Mouse (Mus musculus): ENCODE data around the gene Tmem130.

GRCm38 (mm10) chr5:144734949-144735348, 26.7 kb downstream of the Tmem130 start:
- peak; percentile 95 for TF ChIP-seq CTCF (IDR thresholded peaks at IDR 0.05; ENCODE audit: borderline replicate concordance, extremely low read depth, insufficient read depth, insufficient read length)
- TF ChIP-seq POLR2A (IDR thresholded peaks at IDR 0.05; ENCODE audit: borderline replicate concordance, extremely low read depth, insufficient read depth, insufficient read length, poor library complexity, severe bottlenecking) = no peak
